In genomic region chr1:91455661-91456161, GRCm38 (mm10) we compare ENCODE assay signal across 9 mouse cellular contexts. TPM values are rescaled to one million over a fixed set of nuclear protein-coding genes. Genes with fewer than 3 reads are reported as not detected.
DNase-seq lines count a peak whose midpoint lies in the region; ATAC-seq and TF ChIP-seq lines count a peak whose summit lies in the region.
"Had no signal": no experiment of that assay in that cellular context is flagged by ENCODE, and none has a peak within 500 bp of the region (broad histone marks: within the 10 kb centered on the region; RNA-seq: fewer than 3 reads in every experiment).

No protein-coding gene starts in this region.

- no peak for TF ChIP-seq POLR2A in cerebellum, adult 2 months (IDR thresholded peaks at IDR 0.05; ENCODE audit: borderline replicate concordance, insufficient read depth, low read length)

- H3K9ac ChIP-seq in intestine, embryonic 15.5 days = peak overlapping the region; percentile 36; the same call in 1 of the 2 replicates
- no peak overlapping the region for H3K9ac ChIP-seq in liver, embryonic 15.5 days
- peak overlapping the region; percentile 33; the same call in 1 of the 2 replicates for H3K9ac ChIP-seq in neural tube, embryonic 14.5 days (replicated peaks; ENCODE audit: low read depth, low read length)

- WGBS in intestine, embryonic 15.5 days = 13% methylated on average over 7 of the region's 7 CpGs
- 65% methylated on average over 7 of the region's 7 CpGs for WGBS in liver, embryonic 15.5 days (ENCODE audit: insufficient replicate concordance)
- WGBS in neural tube, embryonic 14.5 days = 29% methylated on average over 7 of the region's 7 CpGs
- 45% methylated on average over 7 of the region's 7 CpGs for WGBS in cerebellum, adult 2 months

- no peak for ATAC-seq in intestine, embryonic 15.5 days
- no peak for ATAC-seq in liver, embryonic 15.5 days (ENCODE audit: insufficient read depth)
- no peak for ATAC-seq in neural tube, embryonic 14.5 days (ENCODE audit: low read depth)
- ATAC-seq in megakaryocyte-erythroid progenitor cell, adult 5-6 weeks (replicated peaks; ENCODE audit: low FRiP score, low TSS enrichment, poor library complexity, severe bottlenecking) = no peak

- DNase-seq in ovary, postnatal 36 days (ENCODE audit: low spot score) = peak; percentile 54
- DNase-seq in ovary, postnatal 10 days (ENCODE audit: low spot score) = no peak
- peak; percentile 51 to 61 for DNase-seq in gastrocnemius, postnatal 36 days
- DNase-seq in cerebellum, adult 2 months = no peak

- intact Hi-C loops in gastrocnemius, postnatal 36 days (cut with DNase I) = no loop called here

- H3K4me3 ChIP-seq in intestine, embryonic 15.5 days (replicated peaks) = peak overlapping the region; percentile 10; the same call in 1 of the 2 replicates
- no peak overlapping the region for H3K4me3 ChIP-seq in liver, embryonic 15.5 days (replicated peaks)
- H3K4me3 ChIP-seq in neural tube, embryonic 14.5 days (ENCODE audit: low read depth, low read length) = no peak overlapping the region
- no peak overlapping the region for H3K4me3 ChIP-seq in cerebellum, adult 2 months (replicated peaks; ENCODE audit: insufficient read depth, low read depth, low read length)

- H3K27ac ChIP-seq in intestine, embryonic 15.5 days = peak overlapping the region; percentile 95
- H3K27ac ChIP-seq in liver, embryonic 15.5 days (replicated peaks) = peak overlapping the region; percentile 86
- peak overlapping the region; percentile 35 for H3K27ac ChIP-seq in neural tube, embryonic 14.5 days (ENCODE audit: low read depth, low read length)
- no peak overlapping the region for H3K27ac ChIP-seq in cerebellum, adult 2 months (ENCODE audit: insufficient read depth, low read length)

- H3K4me1 ChIP-seq in intestine, embryonic 15.5 days (replicated peaks) = peaks cover 73% of the 10 kb centered on the region
- peaks cover 83% of the 10 kb centered on the region for H3K4me1 ChIP-seq in liver, embryonic 15.5 days (replicated peaks)
- H3K4me1 ChIP-seq in neural tube, embryonic 14.5 days (ENCODE audit: control insufficient read depth, insufficient read depth, low read length) = peaks cover 20% of the 10 kb centered on the region
- peaks cover 25% of the 10 kb centered on the region for H3K4me1 ChIP-seq in cerebellum, adult 2 months (ENCODE audit: control insufficient read depth, insufficient read depth, low read length)

- H3K36me3 ChIP-seq in intestine, embryonic 15.5 days = no peaks in the 10 kb centered on the region
- H3K36me3 ChIP-seq in liver, embryonic 15.5 days (replicated peaks) = no peaks in the 10 kb centered on the region
- H3K36me3 ChIP-seq in neural tube, embryonic 14.5 days (ENCODE audit: control insufficient read depth, insufficient read depth, low read length) = no peaks in the 10 kb centered on the region

- no peak for TF ChIP-seq CTCF in cerebellum, adult 2 months (IDR thresholded peaks at IDR 0.05; ENCODE audit: borderline replicate concordance, insufficient read depth, low read depth, low read length)

- peak overlapping the region; percentile 77 for H3K4me2 ChIP-seq in intestine, embryonic 15.5 days (replicated peaks)
- peak overlapping the region; percentile 97 for H3K4me2 ChIP-seq in liver, embryonic 15.5 days
- H3K4me2 ChIP-seq in neural tube, embryonic 14.5 days (ENCODE audit: low read depth, low read length) = 0 out of 2 replicates have a peak overlapping the region, but pooled peaks have one; percentile 3

- H3K27me3 ChIP-seq in intestine, embryonic 15.5 days (replicated peaks) = no peaks in the 10 kb centered on the region
- no peaks in the 10 kb centered on the region for H3K27me3 ChIP-seq in liver, embryonic 15.5 days
- no peaks in the 10 kb centered on the region for H3K27me3 ChIP-seq in neural tube, embryonic 14.5 days (ENCODE audit: control insufficient read depth, insufficient read depth, low read length)
- no peaks in the 10 kb centered on the region for H3K27me3 ChIP-seq in cerebellum, adult 2 months (ENCODE audit: control insufficient read depth, insufficient read depth, low read length)

- H3K9me3 ChIP-seq in intestine, embryonic 15.5 days = no peaks in the 10 kb centered on the region
- H3K9me3 ChIP-seq in liver, embryonic 15.5 days (replicated peaks) = no peaks in the 10 kb centered on the region
- H3K9me3 ChIP-seq in neural tube, embryonic 14.5 days (ENCODE audit: control insufficient read depth, low read length) = no peaks in the 10 kb centered on the region
- H3K9me3 ChIP-seq: G1E had no signal

RNA-seq across cellular contexts. Expression of gene Per2, which starts 3.4 kb away (rescaled TPM):
- total RNA-seq in gastrocnemius, postnatal 36 days (2021) = 1 to 10 TPM; 6.7 to 9.9 TPM
- polyA plus RNA-seq in intestine, embryonic 15.5 days (2015; fragmentation: Nextera tagmentation; extraction: Ambion mirVana) = 7.8 and 7.9 TPM in 2 replicates
- 2.3 and 3.3 TPM in 2 replicates for polyA plus RNA-seq in liver, embryonic 15.5 days (2015; fragmentation: Nextera tagmentation; extraction: Ambion mirVana)
- polyA plus RNA-seq in neural tube, embryonic 14.5 days (2014; fragmentation: Nextera tagmentation; extraction: Ambion mirVana) = 3.7 and 7.5 TPM in 2 replicates
- 9.5 and 11.7 TPM in 2 replicates for total RNA-seq in megakaryocyte-erythroid progenitor cell, adult 5-6 weeks (2014; fragmentation: Nextera tagmentation)
- total RNA-seq in megakaryocyte-erythroid progenitor cell, adult 5-6 weeks (2017) = 3.3 and 4.2 TPM in 2 replicates
- 15.4 and 18.1 TPM in 2 replicates for polyA plus RNA-seq in cerebellum, adult 2 months (2012; rRNA removed)

RNA-seq across cellular contexts. Expression of gene Traf3ip1, which starts 38.7 kb away (rescaled TPM):
- total RNA-seq in gastrocnemius, postnatal 36 days (2021) = 1 to 10 TPM; 2.7 to 3.4 TPM
- 7.2 and 8.1 TPM in 2 replicates for polyA plus RNA-seq in intestine, embryonic 15.5 days (2015; fragmentation: Nextera tagmentation; extraction: Ambion mirVana)
- 1.8 and 2.1 TPM in 2 replicates for polyA plus RNA-seq in liver, embryonic 15.5 days (2015; fragmentation: Nextera tagmentation; extraction: Ambion mirVana)
- polyA plus RNA-seq in neural tube, embryonic 14.5 days (2014; fragmentation: Nextera tagmentation; extraction: Ambion mirVana) = 7.7 and 8.7 TPM in 2 replicates
- total RNA-seq in megakaryocyte-erythroid progenitor cell, adult 5-6 weeks (2014; fragmentation: Nextera tagmentation) = 7.0 and 12.1 TPM in 2 replicates
- 7.1 and 10.1 TPM in 2 replicates for total RNA-seq in megakaryocyte-erythroid progenitor cell, adult 5-6 weeks (2017)
- 17.6 and 20.0 TPM in 2 replicates for polyA plus RNA-seq in cerebellum, adult 2 months (2012; rRNA removed)

RNA-seq across cellular contexts. Expression of gene Hes6, which starts 41.9 kb away (rescaled TPM):
- total RNA-seq in gastrocnemius, postnatal 36 days (2021) = 1 to 10 TPM; 7.5 to 7.9 TPM
- polyA plus RNA-seq in intestine, embryonic 15.5 days (2015; fragmentation: Nextera tagmentation; extraction: Ambion mirVana) = 94.0 and 103 TPM in 2 replicates
- 21.1 and 24.1 TPM in 2 replicates for polyA plus RNA-seq in liver, embryonic 15.5 days (2015; fragmentation: Nextera tagmentation; extraction: Ambion mirVana)
- 100 and 101 TPM in 2 replicates for polyA plus RNA-seq in neural tube, embryonic 14.5 days (2014; fragmentation: Nextera tagmentation; extraction: Ambion mirVana)
- total RNA-seq in megakaryocyte-erythroid progenitor cell, adult 5-6 weeks (2014; fragmentation: Nextera tagmentation) = 20.1 and 22.5 TPM in 2 replicates
- total RNA-seq in megakaryocyte-erythroid progenitor cell, adult 5-6 weeks (2017) = 13.8 and 17.3 TPM in 2 replicates
- 28.2 and 31.4 TPM in 2 replicates for polyA plus RNA-seq in cerebellum, adult 2 months (2012; rRNA removed)

RNA-seq across cellular contexts. Expression of gene Ilkap, which starts 57.1 kb away (rescaled TPM):
- total RNA-seq in gastrocnemius, postnatal 36 days (2021) = 10 to 100 TPM; 33.2 TPM
- 119 and 128 TPM in 2 replicates for polyA plus RNA-seq in intestine, embryonic 15.5 days (2015; fragmentation: Nextera tagmentation; extraction: Ambion mirVana)
- polyA plus RNA-seq in liver, embryonic 15.5 days (2015; fragmentation: Nextera tagmentation; extraction: Ambion mirVana) = 67.7 and 69.9 TPM in 2 replicates
- 145 and 150 TPM in 2 replicates for polyA plus RNA-seq in neural tube, embryonic 14.5 days (2014; fragmentation: Nextera tagmentation; extraction: Ambion mirVana)
- total RNA-seq in megakaryocyte-erythroid progenitor cell, adult 5-6 weeks (2014; fragmentation: Nextera tagmentation) = 137 and 199 TPM in 2 replicates
- total RNA-seq in megakaryocyte-erythroid progenitor cell, adult 5-6 weeks (2017) = 163 and 170 TPM in 2 replicates
- polyA plus RNA-seq in cerebellum, adult 2 months (2012; rRNA removed) = 101 and 103 TPM in 2 replicates

Comparison
In these comparisons a context has a peak if more than half of its experiments do, and no peak if none do; other contexts are left out.
1. DNase-seq: peak in ovary, postnatal 36 days (single experiment) and gastrocnemius, postnatal 36 days (2 of 2); none in ovary, postnatal 10 days (single experiment) and cerebellum, adult 2 months (0 of 2).
2. H3K4me2 ChIP-seq: peak in every context shown above with its lines; median percentile 97 in liver, embryonic 15.5 days; 77 in intestine, embryonic 15.5 days; 3 in neural tube, embryonic 14.5 days.